Mouse (Mus musculus) neural tube, embryonic 15.5 days (tissue): ENCODE data around the gene Fndc5. TPM values are rescaled to one million over a fixed set of nuclear protein-coding genes. Genes with fewer than 3 reads are reported as not detected.

Experiments used
- ATAC-seq: fragments of 200-750 bp; cut with Nextera tagmentation; 2 replicates; pipeline ENCODE4 v1.8.0; 2017; ENCODE audit warnings: mild to moderate bottlenecking, moderate TSS enrichment, moderate library complexity; ENCODE audit not compliant: low FRiP score
- H3K27ac ChIP-seq: fragments of 300-500 bp; sonication (generic); replicated peaks from 2 replicates; pipeline ENCODE4 v1.5.1; 2015; ENCODE audit warnings: mild to moderate bottlenecking, inconsistent platforms
- H3K27me3 ChIP-seq: fragments of 300-500 bp; sonication (generic); replicated peaks from 2 replicates; pipeline ENCODE4 v1.6.1; 2015; ENCODE audit warnings: inconsistent platforms
- H3K36me3 ChIP-seq: fragments of 300-500 bp; sonication (generic); 2 replicates; pipeline ENCODE4 v1.6.1; 2015; ENCODE audit warnings: inconsistent platforms
- H3K4me1 ChIP-seq: fragments of 300-500 bp; sonication (generic); 2 replicates; pipeline ENCODE4 v1.6.1; 2015; ENCODE audit warnings: inconsistent platforms
- H3K4me2 ChIP-seq: fragments of 300-500 bp; sonication (generic); 2 replicates; pipeline ENCODE4 v1.6.1; 2015; ENCODE audit warnings: inconsistent platforms, mild to moderate bottlenecking, moderate library complexity
- H3K4me3 ChIP-seq: fragments of 300-500 bp; sonication (generic); replicated peaks from 2 replicates; pipeline ENCODE4 v1.5.1; 2015; ENCODE audit warnings: mild to moderate bottlenecking, inconsistent platforms
- H3K9ac ChIP-seq: fragments of 300-500 bp; sonication (generic); replicated peaks from 2 replicates; pipeline ENCODE4 v1.6.1; 2015; ENCODE audit warnings: mild to moderate bottlenecking, inconsistent platforms
- H3K9me3 ChIP-seq: fragments of 300-500 bp; sonication (generic); replicated peaks from 2 replicates; pipeline ENCODE4 v1.6.1; 2016; ENCODE audit warnings: inconsistent platforms
- WGBS: fragments of 180-500 bp; shearing (Covaris S2); methylation state at CpG from one replicate; pipeline ENCODE4 v1.1.7; 2015; ENCODE audit warnings: mixed read lengths; 5-methylcytosine and 5-hydroxymethylcytosine counted together
- polyA plus RNA-seq: library from polyadenylated mRNA; unstranded; fragments of >200 nt; fragmentation: Nextera tagmentation; extraction: Ambion mirVana; gene quantifications from 2 replicates; pipeline ENCODE4 v1.2.1, GENCODE M21; 2015

Fndc5 gene
- polyA plus RNA-seq, 1 experiment from 2014 or later = 34.9 TPM

GRCm38 (mm10) chr4:129125736-129126451 is 10.9 kb upstream of the Fndc5 start:
- Histone ChIP-seq H3K4me1 (peaks cover 62% of the 10 kb centered on the region), H3K27ac (no peak overlapping the region), H3K4me2 (peak overlapping the region; percentile 39), H3K4me3 (no peak overlapping the region), H3K27me3 (peaks cover 13% of the 10 kb centered on the region; the same call in 1 of the 2 replicates), H3K9ac (no peak overlapping the region), H3K9me3 (no peaks in the 10 kb centered on the region), H3K36me3 (no peaks in the 10 kb centered on the region)
- WGBS = 17% methylated on average over 19 of the region's 19 CpGs
- no peak for ATAC-seq

DNA sequence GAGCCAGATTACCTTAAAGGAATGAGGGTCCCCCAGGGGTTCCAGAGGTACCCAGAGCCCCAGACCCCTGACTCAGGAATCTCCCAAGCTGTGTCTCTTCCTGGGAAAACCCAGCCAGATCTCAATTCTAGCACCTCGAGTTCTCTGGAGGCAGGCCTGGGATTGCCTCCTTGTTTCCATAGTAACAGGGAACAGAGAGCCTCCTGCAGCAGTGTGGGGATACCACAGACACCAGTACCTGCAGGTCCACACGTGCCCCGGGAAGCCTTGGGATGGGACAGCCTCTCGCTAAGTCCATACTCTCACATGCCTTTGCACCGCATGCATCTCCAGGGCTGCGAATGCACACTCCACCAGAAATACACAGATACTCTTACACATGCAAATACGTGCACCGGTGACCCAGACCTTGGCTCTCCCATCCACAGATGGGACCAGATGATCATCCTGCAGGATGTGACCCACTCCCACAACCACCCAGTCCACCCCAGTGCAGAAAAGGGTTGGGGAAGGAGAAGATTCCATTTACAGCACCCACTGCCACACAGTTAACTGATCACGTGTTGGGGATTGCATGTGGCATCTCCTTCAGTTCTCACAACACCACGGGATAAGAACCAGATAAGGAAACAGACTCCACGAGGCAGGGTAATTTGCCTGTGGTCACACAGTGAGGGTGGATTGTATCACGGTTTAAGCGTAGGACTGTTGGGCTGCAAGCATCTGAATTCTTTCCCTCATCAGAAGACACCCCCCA is 8.0 kb upstream of the Fndc5 start:
- peak overlapping the region; percentile 28; the same call in 1 of the 2 replicates for H3K27ac ChIP-seq
- no peak overlapping the region for H3K4me3 ChIP-seq
- H3K36me3 ChIP-seq = no peaks in the 10 kb centered on the region
- H3K27me3 ChIP-seq = no peaks in the 10 kb centered on the region; the same call in 1 of the 2 replicates
- H3K9ac ChIP-seq = no peak overlapping the region
- no peaks in the 10 kb centered on the region for H3K9me3 ChIP-seq
- H3K4me2 ChIP-seq = no peak overlapping the region
- 57% methylated on average over 13 of the region's 13 CpGs for WGBS
- peaks cover 49% of the 10 kb centered on the region for H3K4me1 ChIP-seq
- ATAC-seq = no peak

GRCm38 (mm10) chr4:129129387-129129786 is 7.4 kb upstream of the Fndc5 start:
- no peaks in the 10 kb centered on the region for H3K36me3 ChIP-seq
- H3K4me1 ChIP-seq = peaks cover 49% of the 10 kb centered on the region
- H3K4me2 ChIP-seq = no peak overlapping the region
- no peaks in the 10 kb centered on the region; the same call in 1 of the 2 replicates for H3K27me3 ChIP-seq
- no peak overlapping the region for H3K4me3 ChIP-seq
- H3K9me3 ChIP-seq = no peaks in the 10 kb centered on the region
- H3K27ac ChIP-seq = no peak overlapping the region
- H3K9ac ChIP-seq = no peak overlapping the region
- 68% methylated on average over 8 of the region's 9 CpGs for WGBS
- ATAC-seq = no peak

DNA sequence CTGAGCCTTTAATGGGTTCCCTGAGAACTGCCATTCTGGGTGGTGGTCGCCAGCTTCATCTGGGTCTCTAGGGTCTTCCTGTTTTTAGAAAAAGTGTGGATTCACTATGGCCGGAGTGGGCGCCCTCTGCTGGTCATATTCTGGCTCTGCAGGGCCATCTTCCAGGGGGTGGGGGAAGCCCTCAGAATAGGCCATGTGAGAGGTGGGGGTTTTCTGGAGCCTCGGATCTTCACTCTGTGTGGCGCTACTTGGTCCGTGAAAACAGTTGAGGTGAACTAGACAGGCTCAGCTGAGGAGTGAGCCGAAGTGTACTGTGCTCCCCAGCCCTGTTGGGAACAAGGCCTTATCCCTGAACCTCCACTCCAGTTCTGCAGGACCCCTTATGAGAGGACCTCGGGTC is 6.7 kb upstream of the Fndc5 start:
- ATAC-seq = peak; percentile 33; the same call in 1 of the 2 replicates
- Histone ChIP-seq H3K4me2 (peak overlapping the region; percentile 46), H3K27ac (peak overlapping the region; percentile 39; the same call in 1 of the 2 replicates), H3K9ac (no peak overlapping the region), H3K4me1 (peaks cover 50% of the 10 kb centered on the region), H3K4me3 (peak overlapping the region; percentile 20; the same call in 1 of the 2 replicates), H3K27me3 (no peaks in the 10 kb centered on the region; the same call in 1 of the 2 replicates), H3K9me3 (no peaks in the 10 kb centered on the region), H3K36me3 (no peaks in the 10 kb centered on the region)
- 2% methylated on average over 8 of the region's 8 CpGs for WGBS

DNA sequence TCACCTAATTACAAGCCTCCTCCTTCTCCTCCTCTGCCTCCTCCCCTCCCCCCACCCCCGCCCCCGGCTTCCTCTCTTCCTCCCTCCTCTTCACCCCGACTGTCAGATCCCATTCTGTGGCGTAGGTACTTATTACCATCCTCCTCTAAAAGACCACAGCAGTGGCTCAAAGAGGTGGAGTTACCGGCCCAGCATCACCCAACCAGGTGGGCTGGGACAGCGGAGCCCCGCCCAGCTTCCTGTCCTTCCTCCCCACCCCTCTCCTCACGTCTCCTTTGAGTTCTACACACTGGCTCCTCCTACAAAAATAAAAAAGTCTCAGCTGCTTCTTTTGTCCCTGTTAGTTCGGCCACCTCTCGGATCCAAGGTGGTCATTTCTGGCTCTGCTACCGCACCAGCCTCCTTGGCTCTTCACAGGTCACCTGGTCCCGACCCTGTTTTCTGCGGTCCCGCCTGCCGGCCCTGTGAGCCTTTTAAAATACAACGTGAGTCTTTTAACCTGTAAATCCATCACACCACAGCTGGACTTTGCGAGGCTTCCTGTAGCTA is 6.0 kb upstream of the Fndc5 start:
- no peak overlapping the region for H3K9ac ChIP-seq
- no peaks in the 10 kb centered on the region for H3K36me3 ChIP-seq
- peak overlapping the region; percentile 46 for H3K4me2 ChIP-seq
- WGBS = 6% methylated on average over 16 of the region's 17 CpGs
- peak overlapping the region; percentile 39; the same call in 1 of the 2 replicates for H3K27ac ChIP-seq
- H3K9me3 ChIP-seq = no peaks in the 10 kb centered on the region
- peak; percentile 65 for ATAC-seq
- peak overlapping the region; percentile 20; the same call in 1 of the 2 replicates for H3K4me3 ChIP-seq
- H3K4me1 ChIP-seq = peaks cover 45% of the 10 kb centered on the region
- H3K27me3 ChIP-seq = no peaks in the 10 kb centered on the region; the same call in 1 of the 2 replicates

DNA sequence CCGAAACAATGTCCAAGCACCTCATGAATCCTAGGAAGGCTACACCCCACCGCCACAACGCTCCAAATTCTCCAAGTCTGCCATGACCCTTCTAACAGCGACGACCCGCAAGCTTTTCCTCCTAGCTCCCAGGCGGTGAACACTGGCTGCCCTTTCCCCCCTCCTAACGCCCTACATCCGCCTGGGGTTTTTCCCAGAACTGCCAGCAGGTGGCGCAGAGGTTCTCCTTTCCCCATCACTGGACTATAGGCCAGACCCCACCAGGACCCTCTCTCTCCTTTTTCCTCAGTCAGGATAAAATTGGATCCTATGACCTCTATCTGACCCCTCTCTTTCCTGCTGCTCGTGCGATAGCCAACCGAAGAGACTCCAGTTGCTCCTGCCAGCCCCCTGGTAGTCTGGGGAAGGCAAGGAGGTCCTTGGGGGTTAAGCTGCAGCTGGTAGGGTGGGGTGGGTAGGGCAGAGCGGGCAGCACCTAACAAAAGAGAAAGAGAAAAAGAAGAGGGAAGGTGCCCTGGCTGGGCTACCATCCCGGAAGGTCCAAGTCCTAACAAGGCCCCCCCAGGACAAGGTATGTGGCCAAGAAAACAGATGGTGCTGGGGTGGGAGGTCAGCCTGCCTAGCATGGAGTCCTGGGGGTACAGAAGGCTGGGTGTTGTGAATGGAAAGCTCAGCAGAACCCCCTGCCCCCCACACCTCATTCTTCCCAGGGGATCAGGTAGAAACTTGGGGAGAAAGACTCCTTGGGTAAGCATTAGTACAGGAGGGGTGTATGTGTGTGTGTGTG is 1.8 kb upstream of the Fndc5 start:
- peak overlapping the region; percentile 47 for H3K4me2 ChIP-seq
- H3K9me3 ChIP-seq = no peaks in the 10 kb centered on the region
- peaks cover 8% of the 10 kb centered on the region; the same call in 1 of the 2 replicates for H3K36me3 ChIP-seq
- H3K4me1 ChIP-seq = peaks cover 53% of the 10 kb centered on the region
- H3K27me3 ChIP-seq = no peaks in the 10 kb centered on the region
- H3K27ac ChIP-seq = no peak overlapping the region
- H3K9ac ChIP-seq = peak overlapping the region; percentile 40; the same call in 1 of the 2 replicates
- no peak for ATAC-seq
- no peak overlapping the region for H3K4me3 ChIP-seq
- 4% methylated on average over 15 of the region's 15 CpGs for WGBS

- no peak overlapping the region for H3K9ac ChIP-seq
- H3K27ac ChIP-seq = no peak overlapping the region
- peaks cover 51% of the 10 kb centered on the region for H3K4me1 ChIP-seq
- no peaks in the 10 kb centered on the region for H3K27me3 ChIP-seq
- H3K4me2 ChIP-seq = peak overlapping the region; percentile 72; the same call in 1 of the 2 replicates
- peaks cover 11% of the 10 kb centered on the region; the same call in 1 of the 2 replicates for H3K36me3 ChIP-seq
- no peak overlapping the region for H3K4me3 ChIP-seq
- no peaks in the 10 kb centered on the region for H3K9me3 ChIP-seq
- ATAC-seq = no peak
- 43% methylated on average over 2 of the region's 2 CpGs for WGBS
These were observed 1.2 kb upstream of the Fndc5 start for GRCm38 (mm10) chr4:129135637-129136036.

DNA sequence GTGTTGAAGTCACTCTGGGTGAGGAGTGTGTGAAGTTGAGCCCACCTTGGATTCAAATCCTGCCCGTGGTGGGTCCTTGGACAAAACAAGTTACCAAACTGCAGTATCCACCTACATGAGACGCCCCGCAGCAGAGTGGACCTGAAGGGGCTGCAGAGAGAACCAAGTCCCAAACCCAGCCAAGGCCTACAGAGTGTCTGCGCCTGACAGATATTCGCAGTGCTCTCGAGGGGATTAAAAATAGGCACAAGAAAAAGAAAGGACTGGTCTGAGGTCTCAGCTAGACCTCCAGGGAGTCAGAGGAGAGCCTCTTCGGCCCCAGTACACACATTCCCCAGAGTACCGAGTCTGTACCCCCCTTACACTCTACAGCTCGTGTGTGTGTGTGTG is 615 bp upstream of the Fndc5 start:
- ATAC-seq = peak; percentile 26

GRCm38 (mm10) chr4:129137392-129138321 is 858 bp downstream of the Fndc5 start:
- Histone ChIP-seq H3K27ac (peak overlapping the region; percentile 46; the same call in 1 of the 2 replicates), H3K4me1 (peaks cover 60% of the 10 kb centered on the region), H3K9ac (peak overlapping the region; percentile 81), H3K9me3 (no peaks in the 10 kb centered on the region), H3K4me3 (peak overlapping the region; percentile 60), H3K36me3 (peaks cover 15% of the 10 kb centered on the region; the same call in 1 of the 2 replicates), H3K27me3 (no peaks in the 10 kb centered on the region), H3K4me2 (peak overlapping the region; percentile 72)
- no peak for ATAC-seq
- WGBS = 44% methylated on average over 14 of the region's 14 CpGs

More for the DNA sequence above, 615 bp upstream of the Fndc5 start:
- H3K9me3 ChIP-seq = no peaks in the 10 kb centered on the region
- H3K4me1 ChIP-seq = peaks cover 48% of the 10 kb centered on the region
- WGBS = 26% methylated on average over 9 of the region's 9 CpGs
- peak overlapping the region; percentile 37; the same call in 1 of the 2 replicates for H3K27ac ChIP-seq
- H3K4me3 ChIP-seq = peak overlapping the region; percentile 60
- H3K36me3 ChIP-seq = peaks cover 11% of the 10 kb centered on the region; the same call in 1 of the 2 replicates
- no peaks in the 10 kb centered on the region for H3K27me3 ChIP-seq
- peak overlapping the region; percentile 72 for H3K4me2 ChIP-seq
- peak overlapping the region; percentile 81 for H3K9ac ChIP-seq

- Histone ChIP-seq H3K4me1 (peaks cover 73% of the 10 kb centered on the region), H3K9ac (no peak overlapping the region), H3K27ac (no peak overlapping the region), H3K4me3 (no peak overlapping the region), H3K36me3 (peaks cover 20% of the 10 kb centered on the region; the same call in 1 of the 2 replicates), H3K27me3 (no peaks in the 10 kb centered on the region), H3K4me2 (no peak overlapping the region), H3K9me3 (no peaks in the 10 kb centered on the region)
- no peak for ATAC-seq
- WGBS = 92% methylated on average over 5 of the region's 5 CpGs
These were observed 2.8 kb downstream of the Fndc5 start for GRCm38 (mm10) chr4:129139642-129140041.
